Comparison of ENCODE assay signal across 8 mouse cellular contexts in genomic region chr2:166683885-166684544, GRCm38 (mm10). TPM values are rescaled to one million over a fixed set of nuclear protein-coding genes. Genes with fewer than 3 reads are reported as not detected.
DNase-seq lines count a peak whose midpoint lies in the region; ATAC-seq and TF ChIP-seq lines count a peak whose summit lies in the region.

No protein-coding gene starts in this region.

- peak; percentile 64 for DNase-seq in gastrocnemius, adult 2 months
- DNase-seq in gastrocnemius, postnatal 4 days (ENCODE audit: low spot score in 2 of 2) = no peak
- peak; percentile 32 for DNase-seq in lung, adult 2 months
- no peak for DNase-seq in gastrocnemius, postnatal 10 days

- peaks cover 66% of the 10 kb centered on the region for H3K4me1 ChIP-seq in E14TG2a.4 (replicated peaks; ENCODE audit: low read depth, low read length)
- peaks cover 61% of the 10 kb centered on the region for H3K4me1 ChIP-seq in forebrain, embryonic 15.5 days
- H3K4me1 ChIP-seq in lung, adult 2 months (ENCODE audit: control insufficient read depth, insufficient read depth, low read length) = no peaks in the 10 kb centered on the region
- H3K4me1 ChIP-seq in olfactory bulb, adult 2 months (ENCODE audit: control insufficient read depth, insufficient read depth, low read length) = peaks cover 17% of the 10 kb centered on the region

- 18% methylated on average over 13 of the region's 13 CpGs for WGBS in forebrain, embryonic 15.5 days
- 25% methylated on average over 13 of the region's 13 CpGs for WGBS in lung, adult 2 months
- 48% methylated on average over 13 of the region's 13 CpGs for WGBS in olfactory bulb, adult 2 months

- no peak overlapping the region; the same call in 1 of the 2 replicates for H3K27ac ChIP-seq in gastrocnemius, adult 2 months
- peak overlapping the region; percentile 87 for H3K27ac ChIP-seq in forebrain, embryonic 15.5 days (replicated peaks)
- H3K27ac ChIP-seq in olfactory bulb, adult 2 months (ENCODE audit: insufficient read depth, low read depth, low read length) = peak overlapping the region; percentile 9; the same call in 1 of the 2 replicates

- no peaks in the 10 kb centered on the region for H3K9me3 ChIP-seq in E14TG2a.4 (ENCODE audit: low read length)
- H3K9me3 ChIP-seq in forebrain, embryonic 15.5 days = no peaks in the 10 kb centered on the region

- H3K4me3 ChIP-seq in gastrocnemius, adult 2 months = no peak overlapping the region
- peak overlapping the region; percentile 61 for H3K4me3 ChIP-seq in E14TG2a.4 (replicated peaks; ENCODE audit: low read length)
- no peak overlapping the region for H3K4me3 ChIP-seq in forebrain, embryonic 15.5 days
- H3K4me3 ChIP-seq in lung, adult 2 months (replicated peaks; ENCODE audit: extremely low read depth, low read depth, low read length) = no peak overlapping the region
- no peak overlapping the region for H3K4me3 ChIP-seq in olfactory bulb, adult 2 months (ENCODE audit: insufficient read depth, low read depth, low read length)

- no peak for ATAC-seq in forebrain, embryonic 15.5 days (replicated peaks)
- ATAC-seq in inflammation-experienced regulatory T-cells, adult 6 months = no peak

- intact Hi-C loops in gastrocnemius, adult 2 months (cut with DNase I) = no loop called here

- no peaks in the 10 kb centered on the region for H3K36me3 ChIP-seq in E14TG2a.4 (ENCODE audit: insufficient read depth, low read length)
- H3K36me3 ChIP-seq in forebrain, embryonic 15.5 days = no peaks in the 10 kb centered on the region

- no peak for TF ChIP-seq CTCF in gastrocnemius, adult 2 months (IDR thresholded peaks at IDR 0.05)
- no peak for TF ChIP-seq CTCF in E14TG2a.4 (conservative IDR thresholded peaks at IDR 0.05; ENCODE audit: low read length)
- no peak for TF ChIP-seq CTCF in lung, adult 2 months (IDR thresholded peaks at IDR 0.05; ENCODE audit: insufficient read depth, low read length)
- no peak for TF ChIP-seq CTCF in olfactory bulb, adult 2 months (IDR thresholded peaks at IDR 0.05; ENCODE audit: insufficient read depth, low read depth, low read length)

- H3K9ac ChIP-seq in forebrain, embryonic 15.5 days (replicated peaks) = no peak overlapping the region

- TF ChIP-seq POLR2A in lung, adult 2 months (IDR thresholded peaks at IDR 0.05; ENCODE audit: borderline replicate concordance, extremely low read depth, low read depth, low read length) = no peak
- no peak for TF ChIP-seq POLR2A in olfactory bulb, adult 2 months (IDR thresholded peaks at IDR 0.05; ENCODE audit: insufficient read depth, low read depth, low read length)

- H3K4me2 ChIP-seq in forebrain, embryonic 15.5 days (replicated peaks) = no peak overlapping the region

- H3K27me3 ChIP-seq in E14TG2a.4 (ENCODE audit: insufficient read depth, low read length) = 0 out of 2 replicates have a peak, but pooled peaks cover 6% of the 10 kb centered on the region
- no peaks in the 10 kb centered on the region for H3K27me3 ChIP-seq in forebrain, embryonic 15.5 days

RNA-seq across cellular contexts. Expression of gene Prex1, which starts 29.6 kb away (rescaled TPM):
- total RNA-seq in gastrocnemius, adult 2 months (2021) = 1 to 10 TPM; 3.0 to 5.2 TPM
- total RNA-seq in gastrocnemius, postnatal 4 days (2021) = 10 to 100 TPM; 18.2 to 19.4 TPM
- polyA plus RNA-seq in forebrain, embryonic 15.5 days (2015; fragmentation: Nextera tagmentation; extraction: Ambion mirVana) = 38.8 and 43.9 TPM in 2 replicates
- polyA plus RNA-seq in lung, adult 2 months (2012; rRNA removed) = 61.1 and 64.0 TPM in 2 replicates
- polyA plus RNA-seq in olfactory bulb, adult 2 months (2012; ENCODE audit: insufficient read depth, insufficient read length, low replicate concordance, missing spikeins) = not detected in 2 replicates
- 10 to 100 TPM; 31.3 to 54.8 (median 31.8) TPM for polyA plus RNA-seq in inflammation-experienced regulatory T-cells, adult 6 months (2017; shearing (Covaris generic))
- total RNA-seq in gastrocnemius, postnatal 10 days (2021) = 10 to 100 TPM; 12.9 to 20.3 TPM

Comparison
In these comparisons a context has a peak if more than half of its experiments do, and no peak if none do; other contexts are left out.
1. DNase-seq: peak in gastrocnemius, adult 2 months (single experiment) and lung, adult 2 months (single experiment); none in gastrocnemius, postnatal 4 days (0 of 2) and gastrocnemius, postnatal 10 days (single experiment).